Mouse (Mus musculus) liver, adult 2 months (tissue): ENCODE measurements at regions not wholly inside any gene's neighbourhood (a gene's known extent, or its start where the extent isn't known, plus 50 kb on each side); places are given as distances from the start of the nearest gene placed in this dataset.

ENCODE experiments used
- DNase-seq: peaks from one replicate; pipeline ENCODE4 v3.0.0-alpha.2; 2011; ENCODE audit warnings: low read depth, low spot score; ENCODE audit errors: extremely low read depth
- H3K27ac ChIP-seq: fragments of 200-500 bp; replicated peaks from 2 replicates; pipeline ENCODE4 v1.5.1; 2012; ENCODE audit warnings: low read depth, mild to moderate bottlenecking, control low read depth, inconsistent platforms, low read length; ENCODE audit not compliant: insufficient read depth
- H3K27me3 ChIP-seq: fragments of 200-500 bp; 2 replicates; pipeline ENCODE4 v1.6.1; 2012; ENCODE audit warnings: mild to moderate bottlenecking, moderate library complexity, low read length, inconsistent platforms; ENCODE audit not compliant: control insufficient read depth, insufficient read depth
- H3K36me3 ChIP-seq: fragments of 200-500 bp; 2 replicates; pipeline ENCODE4 v1.6.1; 2012; ENCODE audit warnings: low read length, inconsistent platforms; ENCODE audit not compliant: control insufficient read depth, insufficient read depth
- H3K4me1 ChIP-seq: fragments of 200-500 bp; 2 replicates; pipeline ENCODE4 v1.6.1; 2011; ENCODE audit warnings: low read length; ENCODE audit not compliant: control insufficient read depth, insufficient read depth
- H3K4me3 ChIP-seq: fragments of 200-500 bp; 2 replicates; pipeline ENCODE4 v1.5.1; 2011; ENCODE audit warnings: low read depth, mild to moderate bottlenecking, control low read depth, low read length, moderate library complexity; ENCODE audit not compliant: insufficient read depth
- H3K79me2 ChIP-seq: fragments of 200-500 bp; 2 replicates; pipeline ENCODE4 v1.6.1; 2012; ENCODE audit warnings: inconsistent platforms, mild to moderate bottlenecking, low read length, moderate library complexity; ENCODE audit not compliant: control insufficient read depth, insufficient read depth
- H3K9ac ChIP-seq: fragments of 200-500 bp; 2 replicates; pipeline ENCODE4 v1.6.1; 2012; ENCODE audit warnings: low read depth, mild to moderate bottlenecking, control low read depth, inconsistent platforms, low read length
- CTCF ChIP-seq: fragments of 200-500 bp; IDR thresholded peaks from 2 replicates; pipeline ENCODE4 v1.5.1; 2011; ENCODE audit warnings: low read depth, low read length, control low read depth
- POLR2A ChIP-seq: fragments of 200-500 bp; IDR thresholded peaks from 2 replicates; pipeline ENCODE4 v1.6.1; 2011; ENCODE audit warnings: low read length, control low read depth; ENCODE audit not compliant: insufficient read depth; ENCODE audit errors: extremely low read depth
- WGBS: fragments of 180-500 bp; shearing (Covaris S2); methylation state at CpG from one replicate; pipeline ENCODE4 v1.1.7; 2018; 5-methylcytosine and 5-hydroxymethylcytosine counted together

- WGBS: 83% methylated on average over 4 of the region's 4 CpGs
- TF ChIP-seq CTCF: no peak
- no peak for TF ChIP-seq POLR2A
- Histone ChIP-seq H3K9ac (no peak overlapping the region), H3K4me1 (no peaks in the 10 kb centered on the region), H3K27ac (no peak overlapping the region), H3K27me3 (no peaks in the 10 kb centered on the region), H3K4me3 (no peak overlapping the region), H3K79me2 (no peaks in the 10 kb centered on the region), H3K36me3 (no peaks in the 10 kb centered on the region)
- no peak for DNase-seq
Measured at GRCm38 (mm10) chr14:25200656-25201179, 258.3 kb upstream of the Zmiz1 start.

GRCm38 (mm10) chr14:25202312-25202711 is 256.7 kb upstream of the Zmiz1 start:
- peaks cover 3% of the 10 kb centered on the region for H3K4me1 ChIP-seq
- no peak overlapping the region for H3K27ac ChIP-seq
- H3K27me3 ChIP-seq: no peaks in the 10 kb centered on the region
- no peaks in the 10 kb centered on the region for H3K36me3 ChIP-seq
- H3K9ac ChIP-seq: no peak overlapping the region
- H3K4me3 ChIP-seq: no peak overlapping the region
- H3K79me2 ChIP-seq: no peaks in the 10 kb centered on the region
- no peak for DNase-seq
- TF ChIP-seq CTCF (peak; percentile 21; the same call in 1 of the 2 replicates), POLR2A (no peak)
- 62% methylated on average over 2 of the region's 2 CpGs for WGBS

GRCm38 (mm10) chr14:25204091-25204490 is 254.9 kb upstream of the Zmiz1 start:
- H3K4me1 ChIP-seq: peaks cover 14% of the 10 kb centered on the region
- H3K27me3 ChIP-seq: no peaks in the 10 kb centered on the region
- no peak for DNase-seq
- no peaks in the 10 kb centered on the region for H3K36me3 ChIP-seq
- H3K9ac ChIP-seq: no peak overlapping the region
- H3K79me2 ChIP-seq: no peaks in the 10 kb centered on the region
- 51% methylated on average over 5 of the region's 5 CpGs for WGBS
- H3K4me3 ChIP-seq: no peak overlapping the region
- no peak overlapping the region for H3K27ac ChIP-seq
- TF ChIP-seq POLR2A: no peak
- TF ChIP-seq CTCF: 0 out of 2 replicates have a peak, but pooled peaks have one; percentile 8

- Histone ChIP-seq H3K9ac (no peak overlapping the region), H3K4me1 (peaks cover 19% of the 10 kb centered on the region)
- WGBS: 84% methylated on average over 4 of the region's 4 CpGs
Measured at GRCm38 (mm10) chr14:25206855-25207254, 252.1 kb upstream of the Zmiz1 start.

DNA sequence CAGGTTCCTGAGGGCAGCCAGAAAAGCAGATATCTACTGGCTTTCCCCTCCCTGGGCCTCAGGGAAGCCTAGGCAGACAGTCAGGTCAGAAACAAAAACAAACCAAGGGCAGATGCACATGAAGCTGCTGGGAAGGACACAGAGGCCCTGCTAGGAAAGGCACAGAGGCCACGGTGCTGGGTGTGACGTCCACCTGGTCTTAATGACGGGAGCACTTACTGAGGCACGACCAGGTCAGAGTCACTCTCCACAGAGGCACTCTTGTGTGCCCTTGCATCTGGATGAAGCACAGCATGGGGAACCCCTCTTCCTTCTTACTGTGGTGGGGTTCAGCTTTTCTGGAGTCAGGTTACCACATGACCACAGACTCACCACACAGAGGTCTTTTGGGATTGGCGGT is 251.6 kb upstream of the Zmiz1 start:
- WGBS: 76% methylated on average over 5 of the region's 5 CpGs
- Histone ChIP-seq H3K9ac (no peak overlapping the region), H3K27ac (peak overlapping the region; percentile 61), H3K79me2 (no peaks in the 10 kb centered on the region), H3K4me3 (no peak overlapping the region), H3K4me1 (peaks cover 19% of the 10 kb centered on the region), H3K27me3 (no peaks in the 10 kb centered on the region), H3K36me3 (no peaks in the 10 kb centered on the region)
- DNase-seq: peak; percentile 37
- TF ChIP-seq POLR2A (no peak), CTCF (no peak)

More at GRCm38 (mm10) chr14:25206855-25207254, 252.1 kb upstream of the Zmiz1 start:
- Histone ChIP-seq H3K27ac (no peak overlapping the region), H3K36me3 (no peaks in the 10 kb centered on the region), H3K4me3 (no peak overlapping the region), H3K79me2 (no peaks in the 10 kb centered on the region), H3K27me3 (no peaks in the 10 kb centered on the region)
- no peak for DNase-seq
- TF ChIP-seq POLR2A (no peak), CTCF (no peak)

DNA sequence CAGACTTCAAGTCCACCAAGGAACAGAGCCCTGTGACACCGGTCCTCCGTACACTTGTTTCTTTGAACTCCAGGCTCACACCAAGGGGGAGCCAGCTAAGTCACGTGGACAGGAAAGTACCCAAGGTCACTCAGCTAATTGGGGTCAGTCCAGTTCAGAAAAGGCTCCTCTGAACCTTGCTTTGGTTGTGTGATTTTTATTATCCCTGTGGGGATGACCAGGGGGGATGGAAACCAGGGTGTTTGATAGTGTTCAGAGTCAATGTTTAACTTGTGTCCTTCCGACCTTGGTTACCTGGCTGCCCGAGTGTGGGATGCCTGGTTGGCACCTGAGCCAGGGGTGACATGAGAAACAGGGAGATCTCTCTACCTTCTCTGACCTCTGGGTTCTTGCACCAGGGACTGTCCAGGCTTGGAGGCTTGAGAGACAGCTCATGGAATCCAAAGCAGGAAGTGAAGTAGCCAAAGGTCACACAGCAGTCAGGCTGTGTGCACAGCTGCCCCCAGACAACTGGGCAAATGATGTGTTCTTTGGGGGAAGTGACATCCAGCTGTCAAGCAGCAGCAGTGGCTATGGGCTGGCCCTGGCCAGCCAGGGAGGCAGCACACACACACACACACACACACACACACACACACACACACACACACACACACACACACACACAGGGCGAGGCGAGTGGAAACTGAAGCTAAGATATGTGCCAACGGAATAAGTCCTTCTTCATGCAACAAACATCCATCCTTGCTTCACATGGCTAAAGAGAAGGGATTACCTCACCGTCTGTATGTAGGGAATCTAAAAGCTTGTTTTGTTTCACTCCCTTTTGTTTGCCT is 250.5 kb upstream of the Zmiz1 start:
- Histone ChIP-seq H3K36me3 (no peaks in the 10 kb centered on the region), H3K4me3 (no peak overlapping the region), H3K27me3 (no peaks in the 10 kb centered on the region), H3K79me2 (no peaks in the 10 kb centered on the region), H3K9ac (no peak overlapping the region), H3K27ac (peak overlapping the region; percentile 62), H3K4me1 (peaks cover 19% of the 10 kb centered on the region)
- TF ChIP-seq POLR2A: no peak
- TF ChIP-seq CTCF: no peak
- DNase-seq: peak; percentile 99
- 5% methylated on average over 9 of the region's 9 CpGs for WGBS
